Mouse (Mus musculus) thymus, adult 2 months (tissue): Measurements from ENCODE around the gene Akt1s1.

Experiments used
- CTCF ChIP-seq: fragments of 200-500 bp; IDR thresholded peaks from 2 replicates; pipeline ENCODE4 v1.5.1; 2012; ENCODE audit warnings: mild to moderate bottlenecking, control low read depth, low read length, moderate library complexity, borderline replicate concordance; ENCODE audit not compliant: control insufficient read depth, poor library complexity, insufficient read depth; ENCODE audit errors: extremely low read depth
- POLR2A ChIP-seq: fragments of 200-500 bp; IDR thresholded peaks from 2 replicates; pipeline ENCODE4 v1.6.1; 2012; ENCODE audit warnings: mild to moderate bottlenecking, low read length, control low read depth, moderate library complexity; ENCODE audit not compliant: control insufficient read depth, poor library complexity, insufficient read depth; ENCODE audit errors: extremely low read depth

- TF ChIP-seq POLR2A: no peak
- TF ChIP-seq CTCF: no peak
Observed at GRCm38 (mm10) chr7:44836016-44836404, 12.8 kb upstream of the Akt1s1 start.
